Mouse (Mus musculus) T-helper 17 cell (primary cell): ENCODE results near the gene Odf3.
"Not testable (repeated sequence)": the region's sequence is repeated elsewhere in the genome, so short reads cannot be mapped to it uniquely, and the experiment has no call there.

Source experiments
- in situ Hi-C, 2 experiments: fragments of 300-600 bp; cut with MboI, MseI; formaldehyde crosslinking; loops; 1 replicate in 1 of 2; 2 replicates in 1 of 2; pipeline ENCODE4 v1.15.1; 2025; ENCODE audit warnings: high pct_unique_total_duplicates in 2 of 2

Odf3 gene

DNA sequence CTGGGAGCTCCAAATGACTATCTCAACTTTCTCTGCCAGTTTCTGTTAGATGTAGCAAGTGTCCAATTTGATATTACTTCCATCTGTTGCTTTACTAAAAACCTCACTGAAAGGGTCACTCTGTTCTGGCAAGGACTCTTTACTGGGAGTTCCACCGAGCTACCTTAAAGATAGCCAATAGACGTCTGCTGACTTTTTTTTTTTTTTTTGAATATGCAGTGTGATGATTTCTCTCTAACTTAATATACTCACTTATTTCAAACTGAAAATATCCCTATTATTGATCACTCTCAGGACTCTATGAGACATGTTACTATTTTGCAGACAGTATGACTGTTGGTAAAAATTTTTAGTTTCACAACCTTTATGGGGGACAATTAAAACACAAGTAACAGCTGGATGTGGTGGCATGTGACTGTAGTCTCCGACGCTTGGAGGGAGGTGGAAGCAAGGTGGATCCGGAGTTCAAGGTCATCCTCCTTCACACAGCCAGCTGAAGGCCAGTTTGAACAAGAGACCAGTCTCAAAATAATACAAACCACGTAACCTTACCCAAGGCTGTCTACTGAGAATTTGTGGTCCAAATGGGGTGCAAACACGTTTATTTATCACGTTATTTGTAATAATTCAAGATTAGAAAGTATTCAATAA lies 33.4 kb downstream of the Odf3 start:
- in situ Hi-C loops, result no loop called here

DNA sequence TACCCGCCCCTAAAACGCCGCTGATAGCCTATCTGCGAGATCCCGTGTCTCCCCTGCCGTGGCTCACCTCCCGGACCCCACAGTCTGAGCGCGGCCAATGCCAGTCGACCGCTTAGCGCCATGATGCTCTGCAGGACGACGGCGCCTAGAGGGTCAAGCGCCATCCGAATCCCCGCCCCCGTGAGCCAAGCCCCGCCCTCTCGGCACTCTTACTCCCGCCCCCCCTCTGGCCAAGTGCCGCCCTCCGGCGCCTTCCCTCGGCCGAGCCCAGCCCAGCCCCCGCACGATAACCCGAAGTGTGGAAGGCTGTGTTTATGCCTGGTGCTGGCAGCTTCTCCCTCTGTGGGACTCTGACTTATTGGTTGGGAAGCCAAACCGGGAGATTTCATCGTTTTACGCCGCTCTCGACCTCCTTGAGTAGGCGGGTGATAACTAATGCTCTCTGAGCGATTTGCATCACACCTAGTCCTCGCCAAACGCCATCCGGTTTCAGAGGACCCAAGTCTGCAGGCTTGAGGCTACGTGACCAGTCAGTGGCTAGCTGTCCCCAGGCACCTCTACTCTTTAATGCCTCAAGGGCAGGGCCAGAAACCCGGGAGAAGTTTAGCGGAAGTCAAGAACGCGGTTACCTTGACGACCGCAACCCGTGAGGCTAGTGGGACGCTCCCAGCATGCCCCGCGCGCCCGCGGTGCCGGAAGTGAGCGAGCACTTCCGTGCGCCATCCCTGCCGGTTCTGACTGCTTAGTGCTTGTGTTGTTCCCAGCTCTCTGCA lies 34.3 kb downstream of the Odf3 start, which contains the start of the genes Psmd13 and Sirt3:
Psmd13 (plus strand) TSS at position 273 of the 773 bp plus-strand sequence.
Sirt3 (minus strand) TSS at position 614 of the 773 bp plus-strand sequence.
- in situ Hi-C loops, result no loop called here

DNA sequence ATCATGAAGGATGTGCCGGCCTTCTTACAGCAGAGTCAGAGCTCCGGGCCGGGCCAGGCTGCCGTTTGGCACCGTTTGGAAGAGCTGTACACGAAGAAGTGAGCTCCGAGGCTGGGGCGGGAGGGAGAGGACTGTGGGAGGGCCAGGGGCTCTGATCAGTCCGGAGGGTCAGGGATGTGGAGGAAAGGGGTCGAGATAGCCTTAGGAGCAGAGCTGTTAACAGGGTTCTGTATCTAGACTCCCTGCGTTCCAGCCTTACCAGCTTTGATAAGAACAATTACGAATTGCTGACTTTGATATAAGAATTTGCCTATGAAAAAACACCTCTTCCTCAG lies 34.8 kb downstream of the Odf3 start:
- in situ Hi-C loops, result no loop called here

DNA sequence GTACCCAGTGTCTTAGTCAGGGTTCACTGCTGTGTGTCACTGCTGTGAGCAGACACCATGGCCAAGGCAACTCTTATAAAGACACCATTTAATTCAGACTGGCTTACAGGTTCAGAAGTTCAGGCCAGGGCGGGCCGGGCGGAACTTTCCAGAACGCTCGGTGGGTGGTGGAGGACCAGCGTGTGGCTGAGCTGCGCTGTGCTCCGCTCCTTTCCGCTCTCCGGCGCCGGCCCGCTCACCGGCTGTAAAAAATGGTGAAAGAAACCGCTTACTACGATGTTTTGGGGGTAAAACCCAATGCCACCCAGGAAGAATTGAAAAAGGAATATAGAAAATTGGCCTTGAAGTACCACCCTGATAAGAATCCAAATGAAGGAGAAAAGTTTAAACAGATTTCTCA lies 43.0 kb downstream of the Odf3 start:
- in situ Hi-C loops, result not testable (repeated sequence)

DNA sequence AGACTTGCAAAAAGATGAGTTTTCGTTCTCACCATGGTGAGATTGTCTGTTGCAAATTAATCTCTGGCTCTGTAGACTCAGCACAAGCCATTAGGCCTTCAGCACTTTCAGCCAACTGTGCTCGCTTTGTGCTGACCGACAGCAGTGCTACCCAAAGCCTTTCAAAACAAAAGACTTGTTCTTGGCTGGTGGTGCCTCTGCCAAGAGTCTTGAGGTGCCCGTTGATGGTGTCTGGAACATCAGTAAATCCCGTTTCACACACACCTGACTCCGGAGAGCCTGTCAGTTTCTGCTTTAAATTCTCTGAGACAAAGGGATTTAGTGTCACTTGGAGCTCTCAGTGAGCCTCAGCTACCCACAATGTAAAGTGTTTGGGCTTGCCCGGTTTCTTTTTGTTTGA lies 46.4 kb downstream of the Odf3 start:
- in situ Hi-C loops, result no loop called here

DNA sequence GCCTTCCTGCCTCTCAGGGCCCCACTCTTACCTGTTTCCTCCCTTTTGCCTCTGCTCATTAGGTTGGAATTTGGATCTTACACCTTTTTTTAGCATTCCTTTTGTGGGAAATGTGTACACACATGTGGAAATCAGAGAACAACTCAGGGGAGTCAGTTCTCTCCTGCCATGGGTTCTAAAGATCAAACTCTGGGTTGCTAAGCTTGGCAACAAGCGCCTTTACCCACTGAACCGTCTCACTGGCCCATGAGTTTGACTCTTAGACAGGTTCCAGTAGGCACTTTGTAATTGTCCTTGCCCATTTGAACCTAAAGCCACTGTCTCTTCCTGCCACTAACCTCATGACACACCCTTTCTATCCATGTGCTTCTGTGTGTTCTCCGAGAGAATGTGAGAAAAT lies 47.0 kb downstream of the Odf3 start:
- in situ Hi-C loops, result no loop called here

DNA sequence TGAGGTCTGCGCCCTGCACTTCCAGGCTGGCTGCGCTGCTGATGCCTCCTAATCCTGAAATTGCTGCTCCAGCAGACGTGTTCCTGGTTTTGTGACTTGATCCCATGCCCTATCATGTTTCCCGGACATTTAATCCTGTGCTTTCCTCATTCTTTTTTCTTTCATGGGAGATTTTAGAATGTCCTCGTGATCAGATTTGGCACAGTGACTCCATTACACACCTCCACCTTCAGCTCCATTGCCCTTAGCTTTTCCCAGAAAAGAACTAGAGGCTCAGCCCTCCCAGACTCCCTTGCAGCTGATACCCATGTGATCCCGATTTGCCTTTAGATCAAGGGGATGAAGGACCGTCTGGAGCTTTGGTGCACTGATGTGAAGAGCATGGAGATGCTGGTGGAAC lies 50.3 kb downstream of the Odf3 start:
- in situ Hi-C loops, result no loop called here

DNA sequence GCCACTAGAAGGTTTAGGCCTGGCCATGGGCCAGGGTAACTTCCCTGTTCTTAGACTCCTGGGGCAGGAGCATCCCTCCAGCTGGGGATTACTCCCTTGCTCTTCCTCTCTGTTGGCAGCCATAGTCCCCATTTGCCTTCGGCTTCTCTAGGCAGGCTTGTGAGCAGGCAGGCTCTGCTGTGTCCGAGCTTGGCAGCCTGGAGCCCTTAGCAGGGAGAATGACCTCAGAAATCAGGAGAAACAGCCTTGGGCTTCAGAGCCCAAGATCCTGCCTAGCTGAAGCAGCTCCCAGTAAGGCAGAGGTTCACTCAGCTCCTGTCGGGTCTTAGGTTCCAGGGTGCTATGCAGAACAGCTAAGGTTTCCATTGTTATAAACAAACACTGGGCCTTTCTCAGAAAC lies 51.5 kb downstream of the Odf3 start:
- in situ Hi-C loops, result no loop called here

DNA sequence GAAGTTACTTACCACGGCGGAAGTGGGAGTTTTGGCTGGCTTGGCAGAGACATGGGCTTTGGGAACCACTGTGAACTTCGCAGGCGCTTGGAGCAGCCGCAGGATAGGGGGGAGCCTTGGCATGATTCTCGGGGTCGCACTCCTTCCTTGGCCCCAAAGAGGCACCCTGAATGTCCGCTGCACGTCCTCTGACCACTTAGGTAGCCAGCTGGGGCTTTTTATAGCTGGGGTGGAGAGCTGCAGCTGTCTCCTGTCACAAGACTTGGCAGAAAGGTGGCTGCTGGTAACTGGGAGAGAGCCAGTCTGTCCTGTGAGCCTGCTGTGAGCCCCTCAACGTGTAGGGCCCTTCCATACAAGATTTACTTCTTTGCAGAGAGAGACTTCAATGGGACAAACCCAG lies 52.6 kb downstream of the Odf3 start, which contains the start of gene Cox8b:
Cox8b (minus strand) TSS at position 227 of the 400 bp plus-strand sequence.
- in situ Hi-C loops, result loop anchor here (5.0 kb wide), 3 partner anchors 53 to 147 kb away; partner anchors contain the start of genes Odf3 (in 1 of the 2) and Scgb1c1 (in 1 of the 2)
